Mouse (Mus musculus) MEL (cell line): ENCODE measurements around the gene Wdr24.

Source experiments
- EP300 ChIP-seq, 2 experiments: IDR thresholded peaks; 2 replicates each; pipeline ENCODE4 v1.6.1; 2011; ENCODE audit warnings: improper control_type of control experiment in 2 of 2, low read length in 2 of 2, low read depth in 1 of 2, mild to moderate bottlenecking in 1 of 2
- UBTF ChIP-seq: IDR thresholded peaks from 2 replicates; pipeline ENCODE4 v1.6.1; 2012; ENCODE audit warnings: low read depth, mild to moderate bottlenecking, inconsistent platforms, low read length, improper control_type of control experiment, moderate library complexity, borderline replicate concordance; ENCODE audit not compliant: insufficient read depth

DNA sequence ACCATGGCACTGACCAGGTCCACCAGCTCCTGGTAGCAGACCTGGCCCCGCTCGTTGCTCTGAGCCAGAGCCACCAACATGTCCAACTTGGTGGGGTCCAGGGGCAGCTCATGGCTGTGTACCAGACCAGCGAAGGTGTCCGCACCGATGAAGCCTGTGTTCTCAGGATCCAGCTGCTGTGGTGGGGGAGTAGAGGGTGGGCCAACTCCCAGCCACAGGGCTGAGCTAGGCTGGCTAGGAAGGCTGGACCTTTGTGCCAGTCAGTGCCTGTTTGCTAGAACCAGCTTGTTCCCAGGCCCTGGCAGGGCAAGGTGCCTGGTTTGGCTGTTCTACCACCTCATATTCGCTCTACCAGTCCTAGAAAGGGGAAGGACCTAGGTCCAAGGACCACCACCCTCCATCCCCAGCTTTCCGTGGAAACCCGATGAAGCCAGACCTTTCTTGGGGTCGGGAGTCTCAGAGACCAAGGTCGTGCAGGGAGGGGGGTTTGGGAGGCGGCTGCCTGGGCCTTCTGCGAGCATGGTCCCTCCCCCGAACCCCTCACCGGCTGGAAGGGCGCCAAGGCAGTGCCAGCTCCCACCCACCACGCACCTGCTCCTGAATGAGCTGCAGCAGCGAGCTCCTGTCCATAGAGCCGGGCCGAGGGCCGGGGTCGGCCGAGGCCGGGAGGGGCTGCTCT is 13.1 kb downstream of the Wdr24 start:
- TF ChIP-seq EP300 (IDR thresholded peaks at IDR 0.05; ENCODE audit: low read depth in 1 of 2, low read length in 2 of 2) (no peak), UBTF (no peak)
